Mouse (Mus musculus): ENCODE measurements at regions not wholly inside any gene's neighbourhood (a gene's known extent, or its start where the extent isn't known, plus 50 kb on each side); places are given as distances from the start of the nearest gene placed in this dataset.

GRCm38 (mm10) chr13:42244240-42245086 is 56.8 kb upstream of the Edn1 start:
- peak; percentile 17 to 41 for DNase-seq

GRCm38 (mm10) chr13:42245753-42246409 is 55.4 kb upstream of the Edn1 start:
- no peak for DNase-seq

Data from kidney, adult 8-10 months (tissue).